Mouse (Mus musculus): ENCODE measurements at regions not wholly inside any gene's neighbourhood (a gene's known extent, or its start where the extent isn't known, plus 50 kb on each side); places are given as distances from the start of the nearest gene placed in this dataset.

GRCm38 (mm10) chr9:76653311-76653710 is 86.4 kb upstream of the Fam83b start:
- Histone ChIP-seq H3K27ac (ENCODE audit: low read depth, low read length) (no peak overlapping the region), H3K27me3 (replicated peaks; ENCODE audit: control insufficient read depth, insufficient read depth, low read length) (no peaks in the 10 kb centered on the region), H3K9ac (ENCODE audit: low read depth, low read length) (no peak overlapping the region), H3K9me3 (ENCODE audit: control insufficient read depth, low read length) (no peaks in the 10 kb centered on the region), H3K36me3 (ENCODE audit: control insufficient read depth, insufficient read depth, low read length) (no peaks in the 10 kb centered on the region), H3K4me2 (ENCODE audit: low read length) (no peak overlapping the region), H3K4me3 (ENCODE audit: low read length) (no peak overlapping the region), H3K4me1 (ENCODE audit: control insufficient read depth, insufficient read depth, low read depth, low read length) (no peaks in the 10 kb centered on the region)
- WGBS = 83% methylated on average over 2 of the region's 2 CpGs
- no peak for ATAC-seq

DNA sequence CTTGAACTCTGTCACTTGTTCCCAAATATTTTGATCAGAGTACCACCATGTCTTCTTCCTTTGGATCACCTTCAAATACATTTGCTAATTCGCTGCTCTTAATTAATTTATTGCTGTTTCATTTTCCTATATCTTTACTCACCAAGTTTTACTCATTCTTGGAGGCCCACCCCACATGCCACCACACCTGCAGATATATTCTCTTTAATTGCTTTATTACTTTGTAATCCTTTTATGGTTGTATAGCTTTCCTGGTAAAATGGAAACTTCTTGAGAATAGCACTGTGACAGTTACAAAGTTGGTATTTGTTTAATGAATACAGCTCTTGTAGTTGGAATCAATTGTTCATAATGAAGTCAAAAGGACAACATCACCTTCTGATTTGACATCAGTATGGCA is 82.6 kb upstream of the Fam83b start:
- WGBS = 89% methylated on average over 1 of the region's 1 CpGs
- Histone ChIP-seq H3K4me2 (ENCODE audit: low read length) (no peak overlapping the region), H3K27me3 (replicated peaks; ENCODE audit: control insufficient read depth, insufficient read depth, low read length) (no peaks in the 10 kb centered on the region), H3K9me3 (ENCODE audit: control insufficient read depth, low read length) (no peaks in the 10 kb centered on the region), H3K9ac (ENCODE audit: low read depth, low read length) (no peak overlapping the region), H3K4me1 (ENCODE audit: control insufficient read depth, insufficient read depth, low read depth, low read length) (no peaks in the 10 kb centered on the region), H3K4me3 (ENCODE audit: low read length) (no peak overlapping the region), H3K27ac (ENCODE audit: low read depth, low read length) (no peak overlapping the region), H3K36me3 (ENCODE audit: control insufficient read depth, insufficient read depth, low read length) (no peaks in the 10 kb centered on the region)
- ATAC-seq = no peak

DNA sequence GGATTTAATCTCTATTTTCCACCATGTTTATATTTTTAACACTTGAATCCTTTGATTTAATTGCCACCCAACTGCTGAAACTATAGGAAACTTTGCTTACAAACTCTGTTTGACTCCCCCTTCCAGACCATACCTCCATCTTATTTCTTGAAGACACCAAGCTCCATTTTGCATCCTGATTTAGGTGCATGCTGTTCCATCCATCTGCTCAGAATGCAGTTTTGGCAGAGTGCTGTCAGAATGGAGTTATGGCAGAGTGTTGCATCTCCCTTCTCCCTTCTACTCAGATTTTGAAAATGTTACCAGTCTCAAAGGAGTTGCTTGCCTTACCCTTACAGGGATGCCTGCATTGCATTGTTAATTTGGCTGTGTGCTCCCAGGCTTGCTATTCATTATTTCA is 79.5 kb upstream of the Fam83b start:
- Histone ChIP-seq H3K9ac (ENCODE audit: low read depth, low read length) (no peak overlapping the region), H3K9me3 (ENCODE audit: control insufficient read depth, low read length) (no peaks in the 10 kb centered on the region), H3K4me2 (ENCODE audit: low read length) (no peak overlapping the region), H3K27ac (ENCODE audit: low read depth, low read length) (no peak overlapping the region), H3K4me1 (ENCODE audit: control insufficient read depth, insufficient read depth, low read depth, low read length) (no peaks in the 10 kb centered on the region), H3K4me3 (ENCODE audit: low read length) (no peak overlapping the region), H3K27me3 (replicated peaks; ENCODE audit: control insufficient read depth, insufficient read depth, low read length) (no peaks in the 10 kb centered on the region), H3K36me3 (ENCODE audit: control insufficient read depth, insufficient read depth, low read length) (no peaks in the 10 kb centered on the region)
- ATAC-seq = no peak

Measured in hindbrain, embryonic 16.5 days (tissue).